In genomic region chr6:118834046-118834445, GRCm38 (mm10) we compare ENCODE assay signal across 20 mouse cellular contexts.
DNase-seq lines count a peak whose midpoint lies in the region; ATAC-seq and TF ChIP-seq lines count a peak whose summit lies in the region.
"Had no signal": no experiment of that assay in that cellular context is flagged by ENCODE, and none has a peak within 500 bp of the region (broad histone marks: within the 10 kb centered on the region; RNA-seq: fewer than 3 reads in every experiment).

No protein-coding gene starts in this region.

- H3K4me3 ChIP-seq in heart, postnatal 0 days (ENCODE audit: low read depth, low read length): no peak overlapping the region
- no peak overlapping the region for H3K4me3 ChIP-seq in forebrain, embryonic 10.5 days
- H3K4me3 ChIP-seq: hindbrain, embryonic 13.5 days; neural tube, embryonic 15.5 days had no signal

- H3K4me1 ChIP-seq in heart, postnatal 0 days (ENCODE audit: control insufficient read depth, insufficient read depth): peaks cover 34% of the 10 kb centered on the region
- peaks cover 22% of the 10 kb centered on the region for H3K4me1 ChIP-seq in forebrain, embryonic 10.5 days

- no peaks in the 10 kb centered on the region for H3K9me3 ChIP-seq in heart, postnatal 0 days (replicated peaks; ENCODE audit: control insufficient read depth, low read length)
- H3K9me3 ChIP-seq in forebrain, embryonic 10.5 days: no peaks in the 10 kb centered on the region
- H3K9me3 ChIP-seq: hindbrain, embryonic 13.5 days; neural tube, embryonic 15.5 days had no signal

- H3K27ac ChIP-seq in heart, postnatal 0 days (ENCODE audit: low read depth): peak overlapping the region; percentile 30; the same call in 1 of the 2 replicates
- no peak overlapping the region for H3K27ac ChIP-seq in forebrain, embryonic 10.5 days
- H3K27ac ChIP-seq: hindbrain, embryonic 13.5 days; liver, embryonic 14.5 days; neural tube, embryonic 15.5 days; stomach, postnatal 0 days had no signal

- ATAC-seq in cerebellum, adult (ENCODE audit: insufficient number of reproducible peaks, low FRiP score, low TSS enrichment): 0 out of 2 replicates have a peak, but pooled peaks have one; percentile 20
- ATAC-seq in heart, postnatal 0 days (ENCODE audit: insufficient read depth, low read depth): 0 out of 2 replicates have a peak, but pooled peaks have one; percentile 21
- ATAC-seq: activated CD4-positive, CD25-positive, alpha-beta regulatory T cell, adult 4 months had no signal

- H3K27me3 ChIP-seq in heart, postnatal 0 days (ENCODE audit: control insufficient read depth, insufficient read depth, low read length): no peaks in the 10 kb centered on the region
- no peaks in the 10 kb centered on the region for H3K27me3 ChIP-seq in forebrain, embryonic 10.5 days (ENCODE audit: poor library complexity, severe bottlenecking)
- H3K27me3 ChIP-seq: hindbrain, embryonic 13.5 days; neural tube, embryonic 15.5 days had no signal

- H3K4me2 ChIP-seq in heart, postnatal 0 days (ENCODE audit: low read depth, low read length): no peak overlapping the region
- H3K4me2 ChIP-seq: hindbrain, embryonic 13.5 days; neural tube, embryonic 15.5 days had no signal

- H3K9ac ChIP-seq in heart, postnatal 0 days (replicated peaks; ENCODE audit: low read depth, low read length): no peak overlapping the region
- H3K9ac ChIP-seq: hindbrain, embryonic 13.5 days; liver, embryonic 14.5 days; neural tube, embryonic 15.5 days had no signal

- no peak for TF ChIP-seq CTCF in heart, postnatal 0 days (IDR thresholded peaks at IDR 0.05; ENCODE audit: low read depth)

- DNase-seq in cerebellum, adult 9-10 months: no peak
- no peak for DNase-seq in heart, postnatal 0 days (ENCODE audit: low spot score)
- DNase-seq in heart, adult 18-20 months: no peak
- peak; percentile 64 to 72 for DNase-seq in lung, adult 18-20 months
- DNase-seq in lung, postnatal 36 days: peak; percentile 75
- DNase-seq in ovary, adult 18-20 months (ENCODE audit: low spot score): no peak
- DNase-seq in forebrain, embryonic 10.5 days (ENCODE audit: extremely low spot score, low spot score): no peak
- DNase-seq: adrenal gland, postnatal 36 days; gastrocnemius, postnatal 36 days; kidney, adult 11 months; kidney, postnatal 25 days; left cerebral cortex, postnatal 4 days; right cerebral cortex, adult 18-20 months; thymus, postnatal 25 days had no signal

- TF ChIP-seq EP300 in heart, postnatal 0 days (IDR thresholded peaks at IDR 0.05; ENCODE audit: low read depth): no peak

- no peaks in the 10 kb centered on the region for H3K36me3 ChIP-seq in heart, postnatal 0 days (replicated peaks; ENCODE audit: control insufficient read depth, insufficient read depth, low read length)
- H3K36me3 ChIP-seq in forebrain, embryonic 10.5 days (replicated peaks): no peaks in the 10 kb centered on the region
- H3K36me3 ChIP-seq: hindbrain, embryonic 13.5 days; neural tube, embryonic 15.5 days had no signal

- WGBS in heart, postnatal 0 days: 33% methylated on average over 8 of the region's 8 CpGs
- 68% methylated on average over 8 of the region's 8 CpGs for WGBS in forebrain, embryonic 10.5 days

Comparison
In these comparisons a context has a peak if more than half of its experiments do, and no peak if none do; other contexts are left out.
1. DNase-seq: peak in lung, adult 18-20 months (2 of 2) and lung, postnatal 36 days (single experiment); none in cerebellum, adult 9-10 months (single experiment), heart, postnatal 0 days (single experiment), heart, adult 18-20 months (0 of 2), ovary, adult 18-20 months (single experiment) and forebrain, embryonic 10.5 days (single experiment).